Mouse (Mus musculus) heart, embryonic 16.5 days (tissue): Measurements from ENCODE around the gene Olfr437. TPM values are rescaled to one million over a fixed set of nuclear protein-coding genes. Genes with fewer than 3 reads are reported as not detected.
"Not testable (repeated sequence)": the region's sequence is repeated elsewhere in the genome, so short reads cannot be mapped to it uniquely, and the experiment has no call there.

Source experiments
- ATAC-seq: fragments of 200-750 bp; cut with Nextera tagmentation; replicated peaks from 2 replicates; pipeline ENCODE4 v1.8.0; 2017; ENCODE audit warnings: moderate number of reproducible peaks; ENCODE audit not compliant: insufficient read depth, low FRiP score; ENCODE audit errors: extremely low read depth
- H3K27ac ChIP-seq: fragments of 300-500 bp; sonication (generic); 2 replicates; pipeline ENCODE4 v1.5.1; 2014; ENCODE audit warnings: mild to moderate bottlenecking, low read length, control low read depth, moderate library complexity
- H3K27me3 ChIP-seq: fragments of 300-500 bp; sonication (generic); 2 replicates; pipeline ENCODE4 v1.6.1; 2014; ENCODE audit warnings: low read length, mixed read lengths; ENCODE audit not compliant: control insufficient read depth, insufficient read depth
- H3K36me3 ChIP-seq: fragments of 300-500 bp; sonication (generic); 2 replicates; pipeline ENCODE4 v1.6.1; 2014; ENCODE audit not compliant: control insufficient read depth, insufficient read depth
- H3K4me1 ChIP-seq: fragments of 300-500 bp; sonication (generic); 2 replicates; pipeline ENCODE4 v1.6.1; 2014; ENCODE audit warnings: low read length, mixed read lengths; ENCODE audit not compliant: control insufficient read depth, insufficient read depth
- H3K4me2 ChIP-seq: fragments of 300-500 bp; sonication (generic); 2 replicates; pipeline ENCODE4 v1.6.1; 2014; ENCODE audit warnings: low read depth, mild to moderate bottlenecking, control low read depth, low read length
- H3K4me3 ChIP-seq: fragments of 300-500 bp; sonication (generic); 2 replicates; pipeline ENCODE4 v1.5.1; 2014; ENCODE audit warnings: mild to moderate bottlenecking, control low read depth, low read length
- H3K9ac ChIP-seq: fragments of 300-500 bp; sonication (generic); 2 replicates; pipeline ENCODE4 v1.6.1; 2014; ENCODE audit warnings: low read length, control low read depth
- H3K9me3 ChIP-seq: fragments of 300-500 bp; sonication (generic); replicated peaks from 2 replicates; pipeline ENCODE4 v1.6.1; 2016; ENCODE audit warnings: low read length; ENCODE audit not compliant: control insufficient read depth
- WGBS: fragments of 180-500 bp; shearing (Covaris S2); extraction: QIAGEN DNeasy Blood & Tissue Kit; methylation state at CpG from one replicate; pipeline ENCODE4 v1.1.7; 2014; 5-methylcytosine and 5-hydroxymethylcytosine counted together
- polyA plus RNA-seq: library from polyadenylated mRNA; unstranded; fragments of >200 nt; fragmentation: Nextera tagmentation; extraction: Ambion mirVana; gene quantifications from 2 replicates; pipeline ENCODE4 v1.2.1, GENCODE M21; 2015

Gene Olfr437
- polyA plus RNA-seq, 1 experiment from 2014 or later = not detected

GRCm38 (mm10) chr6:43198094-43198493, 35.0 kb downstream of the Olfr437 start:
- H3K27me3 ChIP-seq = no peaks in the 10 kb centered on the region
- no peak for ATAC-seq
- no peaks in the 10 kb centered on the region for H3K9me3 ChIP-seq
- no peaks in the 10 kb centered on the region for H3K36me3 ChIP-seq
- no peak overlapping the region for H3K4me3 ChIP-seq
- H3K9ac ChIP-seq = no peak overlapping the region
- 49% methylated on average over 3 of the region's 3 CpGs for WGBS
- no peaks in the 10 kb centered on the region for H3K4me1 ChIP-seq
- H3K27ac ChIP-seq = no peak overlapping the region
- no peak overlapping the region for H3K4me2 ChIP-seq

- no peaks in the 10 kb centered on the region for H3K36me3 ChIP-seq
- no peaks in the 10 kb centered on the region for H3K4me1 ChIP-seq
- H3K4me2 ChIP-seq = no peak overlapping the region
- H3K4me3 ChIP-seq = no peak overlapping the region
- ATAC-seq = no peak
- H3K9me3 ChIP-seq = no peaks in the 10 kb centered on the region
- no peak overlapping the region for H3K9ac ChIP-seq
- H3K27me3 ChIP-seq = no peaks in the 10 kb centered on the region
- no peak overlapping the region for H3K27ac ChIP-seq
Observed at GRCm38 (mm10) chr6:43202786-43203185, 39.7 kb downstream of the Olfr437 start.

- no peaks in the 10 kb centered on the region for H3K27me3 ChIP-seq
- H3K27ac ChIP-seq = no peak overlapping the region
- no peaks in the 10 kb centered on the region for H3K4me1 ChIP-seq
- H3K4me2 ChIP-seq = no peak overlapping the region
- no peak overlapping the region for H3K4me3 ChIP-seq
- no peaks in the 10 kb centered on the region for H3K36me3 ChIP-seq
- no peak overlapping the region for H3K9ac ChIP-seq
- no peak for ATAC-seq
- 41% methylated on average over 2 of the region's 2 CpGs for WGBS
- no peaks in the 10 kb centered on the region for H3K9me3 ChIP-seq
Observed at GRCm38 (mm10) chr6:43205355-43205754, 42.3 kb downstream of the Olfr437 start.

- H3K4me3 ChIP-seq, H3K9me3 ChIP-seq, H3K27ac ChIP-seq, H3K9ac ChIP-seq, H3K4me2 ChIP-seq, H3K27me3 ChIP-seq, H3K4me1 ChIP-seq, H3K36me3 ChIP-seq, ATAC-seq: not testable (repeated sequence)
Observed at GRCm38 (mm10) chr6:43212873-43213272, 49.8 kb downstream of the Olfr437 start, which contains the start of gene Olfr434. Gene Olfr434, plus strand, starts transcription at chr6:43213021.

Other genes starting within 250 kb of the Olfr437 start
- not detected in 2 replicates for gene Olfr446, start 241.9 kb upstream of the Olfr437 start, polyA plus RNA-seq
- not detected in 2 replicates for gene Olfr444, start 214.2 kb upstream of the Olfr437 start, polyA plus RNA-seq
- not detected in 2 replicates for gene Olfr441, start 56.9 kb upstream of the Olfr437 start, polyA plus RNA-seq
- not detected in 2 replicates for gene Olfr237-ps1, start 16.7 kb upstream of the Olfr437 start, polyA plus RNA-seq
- not detected in 2 replicates for gene Olfr13, start 8.9 kb downstream of the Olfr437 start, polyA plus RNA-seq
- gene Olfr435, start 33.9 kb downstream of the Olfr437 start, polyA plus RNA-seq = not detected in 2 replicates
- gene Olfr434, start 49.7 kb downstream of the Olfr437 start, polyA plus RNA-seq = not detected in 2 replicates
- not detected in 2 replicates for gene Olfr47, start 68.2 kb downstream of the Olfr437 start, polyA plus RNA-seq
- gene Arhgef5, start 102.3 kb downstream of the Olfr437 start, polyA plus RNA-seq = 7.0 and 8.0 TPM in 2 replicates
- gene Nobox, start 146.3 kb downstream of the Olfr437 start, polyA plus RNA-seq = 0.09 TPM in 1 of 2 replicates, not detected in the other